Mouse (Mus musculus) regulatory T cell (primary cell): ENCODE measurements around the gene Ctns.

ENCODE experiments used
- in situ Hi-C: fragments of 300-600 bp; cut with MboI, MseI; formaldehyde crosslinking; loops from one replicate; pipeline ENCODE4 v1.15.1; 2025; ENCODE audit warnings: high pct_unique_total_duplicates

The Ctns gene

DNA sequence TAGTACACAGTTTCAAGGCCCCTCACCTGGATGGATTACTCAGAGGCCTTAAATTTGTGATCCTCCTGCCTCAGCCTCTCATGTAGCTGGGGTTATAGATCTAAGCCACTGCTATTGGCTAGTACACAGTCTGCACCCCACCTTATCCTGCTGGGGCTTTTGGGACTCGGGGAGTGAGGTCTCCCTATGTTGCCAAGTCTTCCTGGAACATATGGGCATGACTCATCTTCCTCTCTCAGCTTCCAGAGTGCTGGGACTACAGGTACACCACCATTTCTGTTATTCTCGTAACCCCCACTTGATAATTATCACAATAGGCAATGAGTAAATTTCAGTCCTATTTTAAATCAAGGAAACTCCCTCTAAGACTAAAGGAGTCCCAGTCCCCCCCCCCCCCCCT lies 4.4 kb downstream of the Ctns start:
- in situ Hi-C loops = no loop called here

DNA sequence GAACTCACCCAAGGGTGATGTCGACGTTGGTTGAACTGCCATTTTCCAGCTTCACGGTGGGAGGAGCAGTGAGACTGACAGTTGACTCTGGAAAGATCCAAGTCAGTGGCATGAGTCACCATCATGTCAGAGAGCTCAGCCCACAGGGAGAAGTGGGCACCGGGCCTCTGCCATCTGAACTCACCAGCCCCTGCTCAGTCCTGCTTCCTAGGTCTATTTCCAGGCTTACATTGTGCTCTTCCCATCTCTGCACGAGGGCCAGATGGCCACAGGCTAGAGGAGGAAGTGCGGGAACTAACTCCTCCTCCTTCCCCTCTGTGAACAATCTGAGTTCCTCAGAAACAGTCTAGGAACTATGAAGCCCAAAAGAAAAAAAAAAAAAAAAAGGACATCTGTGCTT lies 5.8 kb downstream of the Ctns start:
- in situ Hi-C loops = no loop called here

DNA sequence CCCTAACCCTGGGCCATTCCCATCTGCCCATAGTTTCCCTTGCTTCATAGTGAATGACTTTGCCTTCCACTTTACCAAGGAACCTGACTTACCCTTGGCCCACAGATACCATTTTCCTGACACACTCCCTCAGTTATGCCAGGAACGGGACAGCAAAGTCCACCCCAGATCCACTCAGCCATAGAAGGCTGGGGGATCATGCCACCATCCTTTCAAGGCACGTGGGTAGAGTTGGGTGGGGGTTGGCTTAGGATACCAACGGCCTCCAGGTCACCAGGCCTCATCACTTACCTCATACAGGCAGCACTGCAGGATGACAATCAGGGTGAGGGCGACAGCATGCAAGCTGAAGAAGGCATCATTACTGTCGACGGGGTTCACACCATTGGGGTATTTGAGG lies 11.6 kb downstream of the Ctns start:
- in situ Hi-C loops = no loop called here

DNA sequence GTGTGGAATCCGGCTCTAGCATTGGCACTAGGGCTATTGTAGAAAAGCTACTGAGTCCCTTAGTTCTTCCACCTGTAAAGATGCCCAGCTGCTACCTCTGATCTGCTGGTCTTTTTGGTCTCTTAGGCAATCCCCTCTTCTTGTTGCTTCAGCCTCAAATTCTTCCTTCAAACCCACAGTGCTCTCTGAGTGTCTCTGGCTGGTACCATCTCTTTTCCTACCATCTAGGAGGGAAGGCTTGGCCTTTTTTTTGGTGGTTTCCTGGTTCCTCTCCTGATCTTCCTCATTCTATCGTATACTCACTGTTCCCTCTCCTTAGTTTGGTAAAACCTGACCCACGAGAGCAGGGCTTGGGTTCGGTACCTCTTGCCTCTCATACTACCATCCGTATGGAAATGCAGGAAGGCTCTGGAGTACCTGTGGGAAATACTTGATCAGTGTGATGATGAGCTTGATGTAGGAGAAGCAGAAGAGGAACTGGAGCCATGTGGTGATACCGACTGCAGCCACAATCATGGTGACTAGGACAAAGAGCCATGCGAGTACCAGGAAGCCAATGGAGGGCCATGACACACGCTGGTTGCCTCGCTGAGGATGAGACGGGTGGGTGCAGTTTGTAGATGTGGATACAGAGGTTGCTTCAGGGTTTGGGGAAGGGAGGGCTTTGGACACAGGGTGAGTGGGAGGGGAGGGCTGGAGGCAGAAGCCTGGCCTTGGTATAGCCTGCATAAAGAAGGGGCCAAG lies 12.8 kb downstream of the Ctns start:
- in situ Hi-C loops = no loop called here

DNA sequence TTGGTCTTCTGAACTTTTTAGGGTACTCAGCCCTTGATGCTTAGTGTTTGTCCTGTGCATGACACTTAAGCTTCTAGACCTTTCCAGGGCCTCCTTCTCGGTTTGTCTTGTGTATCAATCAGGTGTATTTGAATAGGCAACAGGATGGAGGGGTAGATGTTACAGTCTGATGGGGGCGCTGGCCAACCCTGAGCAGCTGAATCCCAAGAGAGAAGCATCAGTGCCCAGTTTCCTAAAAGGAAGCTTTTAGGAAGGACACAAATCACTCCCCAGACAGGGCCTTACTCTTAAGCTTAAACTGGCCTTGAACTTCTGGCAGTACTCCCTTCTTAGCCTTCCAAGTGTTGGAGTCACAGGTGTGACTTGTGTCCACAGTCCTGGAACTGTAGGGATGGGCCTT lies 20.9 kb downstream of the Ctns start:
- in situ Hi-C loops = no loop called here

DNA sequence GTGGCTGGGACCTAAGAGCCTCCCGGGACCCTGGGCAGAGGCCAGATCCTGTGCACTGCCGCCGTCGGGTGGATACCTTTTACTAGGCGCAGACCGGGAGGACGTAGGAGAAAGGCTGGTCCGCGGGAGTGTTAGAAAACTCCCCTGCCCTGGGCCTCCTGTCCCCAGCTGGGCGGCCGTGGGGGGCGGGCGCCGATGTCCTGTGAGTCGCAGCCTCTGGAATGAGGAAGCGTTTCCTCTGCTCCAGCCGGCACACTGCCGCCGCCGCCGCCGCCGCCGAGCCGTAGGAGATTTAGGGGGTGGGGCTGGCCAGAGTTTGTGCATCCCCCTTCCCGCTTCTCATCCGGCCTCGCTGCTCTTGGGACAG lies 21.4 kb downstream of the Ctns start:
- in situ Hi-C loops = no loop called here

DNA sequence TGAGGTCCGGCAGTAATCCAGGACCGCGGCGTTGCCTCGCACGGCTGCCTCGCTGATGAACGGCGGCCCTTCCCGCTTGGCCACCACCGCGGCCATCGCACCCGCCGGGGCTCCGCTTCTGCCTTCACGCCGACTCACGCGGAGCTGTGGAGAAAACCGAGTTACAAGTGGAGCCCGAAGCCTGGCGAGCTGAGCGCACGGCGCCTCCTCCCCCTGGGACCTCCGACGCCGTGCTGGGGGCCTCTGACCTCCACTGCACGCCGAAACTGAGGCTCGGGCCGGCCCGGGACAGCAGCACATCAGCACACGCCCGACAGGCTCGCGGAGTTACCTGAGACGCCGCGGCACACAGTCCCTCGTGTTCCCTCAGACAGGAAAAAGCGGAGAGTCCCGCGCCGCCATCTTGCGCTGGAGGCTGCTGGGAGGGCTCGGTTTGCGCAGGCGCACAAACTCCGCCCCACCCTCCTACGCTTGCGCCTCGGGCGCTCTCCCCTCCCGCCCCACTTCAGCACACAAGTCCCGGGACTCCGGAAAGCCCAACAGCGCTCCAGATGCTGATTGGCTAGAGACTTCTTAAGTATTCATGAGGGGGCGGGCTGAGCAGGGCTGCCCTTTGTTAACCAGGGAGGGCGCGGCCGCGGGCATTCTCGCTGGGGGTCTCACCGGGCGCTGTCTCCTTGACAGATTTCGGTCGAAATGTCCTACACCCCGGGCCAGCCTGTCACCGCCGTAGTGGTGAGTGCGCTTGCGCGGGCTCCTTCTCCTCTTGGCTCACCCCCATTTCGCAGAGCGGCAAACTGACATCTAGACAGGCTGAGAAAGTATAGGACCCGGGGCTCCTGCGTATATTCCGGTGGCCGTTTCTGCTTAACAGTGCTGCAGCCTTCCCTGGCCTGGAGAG lies 22.0 kb downstream of the Ctns start, which contains the start of the genes Emc6 and Tax1bp3:
TSS of gene Emc6 (minus strand) at position 430 of the 901 bp plus-strand sequence.
TSS of gene Tax1bp3 (plus strand) at position 476 of the 901 bp plus-strand sequence.
- in situ Hi-C loops = no loop called here

DNA sequence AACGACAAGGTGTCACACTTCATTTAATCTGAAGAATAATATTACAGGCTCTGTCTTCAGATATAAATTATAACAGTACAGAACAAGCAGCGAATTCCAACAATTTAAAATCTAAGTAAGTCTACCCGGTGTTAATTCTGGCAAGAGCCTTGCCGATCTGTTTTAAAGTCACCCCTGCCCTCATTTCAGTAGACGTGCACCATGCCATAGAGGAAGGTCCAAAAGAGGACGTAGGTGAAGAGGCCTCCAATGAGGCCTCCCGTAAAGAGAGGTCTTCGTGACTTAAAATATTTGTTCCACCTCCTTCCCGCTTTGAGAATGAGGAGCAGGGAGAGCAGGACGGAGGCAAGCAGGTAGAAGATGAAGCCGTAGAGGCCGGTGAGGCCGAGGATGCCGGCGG lies 22.7 kb downstream of the Ctns start:
- in situ Hi-C loops = no loop called here

DNA sequence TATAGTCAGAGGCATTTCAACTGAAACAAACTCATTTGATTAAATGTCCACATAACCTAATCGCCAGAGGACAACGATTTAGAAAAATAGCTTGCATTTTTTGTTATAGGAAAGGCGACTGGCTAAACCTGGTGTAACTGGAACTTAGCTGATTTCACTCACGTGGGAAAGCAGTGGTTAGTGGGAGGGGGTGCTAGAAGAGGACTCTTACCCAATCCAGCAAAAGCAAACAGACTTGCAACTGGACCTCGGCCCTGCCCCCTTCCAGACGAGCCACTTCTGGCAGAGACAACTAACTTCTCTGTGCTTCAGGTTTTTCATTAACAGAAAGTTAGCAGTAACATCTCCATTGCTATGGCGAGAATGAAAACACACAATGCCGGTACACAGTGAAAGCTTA lies 23.2 kb downstream of the Ctns start:
- in situ Hi-C loops = no loop called here

DNA sequence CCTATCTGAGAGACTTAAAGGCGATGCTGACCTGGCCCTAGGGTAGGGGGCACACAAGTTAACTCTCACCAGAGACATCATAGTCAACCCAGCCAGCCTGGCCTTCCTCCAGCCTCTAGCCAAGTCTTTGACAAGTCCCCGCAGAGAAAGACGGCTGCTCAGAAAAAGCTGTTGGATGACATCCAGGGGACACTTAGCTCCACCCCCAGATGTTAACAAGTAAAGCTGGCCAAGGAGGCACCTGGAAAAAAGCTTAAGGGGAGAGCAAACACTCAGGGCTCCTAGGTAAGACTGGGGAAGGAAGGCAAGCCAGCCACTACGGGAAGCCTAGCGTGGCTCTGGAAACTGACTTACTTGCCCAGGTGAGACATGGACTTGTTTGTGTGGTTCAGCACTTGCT lies 26.7 kb downstream of the Ctns start:
- in situ Hi-C loops = no loop called here

DNA sequence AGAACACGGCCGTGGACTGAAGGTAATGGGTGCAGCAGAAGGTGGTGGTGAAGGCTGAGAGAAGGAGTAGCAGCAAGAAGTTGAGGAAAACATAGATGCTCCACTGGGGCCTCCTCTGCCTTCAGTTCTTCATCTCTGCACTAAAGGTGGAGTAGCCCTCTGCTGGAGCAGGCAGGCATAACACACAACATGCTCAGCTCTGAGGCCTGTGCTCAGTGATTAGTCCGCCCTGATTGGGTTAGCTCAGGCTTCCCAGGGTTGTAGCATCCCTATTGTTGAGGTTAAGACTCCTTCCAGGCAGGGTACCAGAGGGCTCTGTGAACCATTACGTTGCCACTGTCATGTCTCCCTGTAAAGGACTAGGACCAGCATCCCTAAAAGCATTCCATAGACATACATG lies 29.6 kb downstream of the Ctns start:
- in situ Hi-C loops = no loop called here

DNA sequence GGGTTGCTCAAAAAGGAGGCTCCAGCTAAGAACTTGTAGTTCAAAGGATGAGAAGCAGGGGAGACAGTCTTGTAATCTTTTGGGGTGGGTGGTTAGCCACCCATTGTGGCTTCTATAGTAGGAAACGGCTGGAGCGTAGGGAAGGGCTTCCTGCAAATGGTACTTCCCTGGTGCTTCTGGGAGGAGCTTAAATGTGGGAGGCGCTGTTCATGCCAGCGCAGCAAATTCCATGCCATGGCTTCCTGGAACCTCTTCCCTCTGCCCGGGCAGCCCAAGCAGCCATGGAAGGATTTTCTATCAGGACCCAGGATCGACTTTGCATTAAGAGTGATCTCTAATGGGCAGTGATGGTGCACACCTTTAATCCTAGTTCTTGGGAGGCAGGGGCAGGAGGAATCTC lies 30.3 kb downstream of the Ctns start:
- in situ Hi-C loops = no loop called here

DNA sequence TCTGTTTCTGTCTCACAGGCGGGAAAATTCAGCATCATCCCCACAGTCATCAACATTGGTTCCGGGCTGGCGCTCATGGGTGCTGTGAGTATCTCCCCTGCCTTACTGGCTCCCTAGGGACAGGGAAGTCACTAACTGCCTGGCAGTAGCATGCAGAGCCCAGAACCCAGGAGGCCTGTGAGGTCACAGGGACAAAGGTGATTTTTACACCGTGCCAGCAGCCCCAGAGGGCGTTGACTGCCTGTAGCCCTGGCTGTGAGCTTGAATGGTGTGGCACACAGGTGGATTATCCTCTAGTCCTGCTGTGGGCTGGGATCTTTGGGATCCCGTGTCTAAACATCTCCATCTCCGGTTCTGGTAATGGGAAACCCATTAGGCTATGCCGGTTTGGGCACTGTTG lies 30.8 kb downstream of the Ctns start:
- in situ Hi-C loops = no loop called here

DNA sequence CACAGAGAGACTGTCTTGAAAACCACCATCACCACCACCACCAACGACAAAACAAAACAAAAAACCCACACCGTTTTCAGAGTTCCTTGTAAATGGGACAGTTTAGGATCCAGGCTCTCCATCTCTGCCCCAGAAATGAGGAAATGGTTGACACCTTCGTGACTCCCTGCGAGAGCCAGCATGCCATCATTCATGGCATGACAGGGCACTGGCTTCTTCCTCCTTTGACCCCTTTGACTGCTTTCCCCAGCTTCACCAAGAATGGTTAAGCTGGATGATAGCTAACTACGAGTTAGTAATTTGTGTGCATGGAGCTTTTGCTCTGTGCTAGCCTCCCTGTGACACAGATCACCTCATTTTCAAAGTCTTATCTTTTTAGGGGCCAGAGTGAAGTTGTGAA lies 36.6 kb downstream of the Ctns start:
- in situ Hi-C loops = no loop called here

DNA sequence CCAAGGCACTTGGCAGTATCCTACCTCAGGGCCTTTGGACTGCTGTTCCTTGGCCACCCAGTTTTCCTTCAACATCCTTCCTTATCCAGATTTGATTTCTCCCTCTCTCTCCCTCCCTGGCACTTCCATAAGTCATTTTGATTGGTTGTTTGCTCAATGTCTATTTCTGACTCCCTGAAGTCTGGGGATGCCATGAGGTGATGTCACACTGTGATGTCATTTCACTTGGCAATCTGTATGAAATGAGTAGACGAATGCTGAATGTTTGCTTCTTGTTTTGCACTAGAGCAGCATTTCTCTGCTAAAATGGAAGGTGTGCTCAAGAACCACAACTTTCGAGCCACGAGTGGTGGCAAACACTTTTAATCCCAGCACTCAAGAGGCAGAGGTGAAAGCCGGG lies 37.2 kb downstream of the Ctns start:
- in situ Hi-C loops = no loop called here

DNA sequence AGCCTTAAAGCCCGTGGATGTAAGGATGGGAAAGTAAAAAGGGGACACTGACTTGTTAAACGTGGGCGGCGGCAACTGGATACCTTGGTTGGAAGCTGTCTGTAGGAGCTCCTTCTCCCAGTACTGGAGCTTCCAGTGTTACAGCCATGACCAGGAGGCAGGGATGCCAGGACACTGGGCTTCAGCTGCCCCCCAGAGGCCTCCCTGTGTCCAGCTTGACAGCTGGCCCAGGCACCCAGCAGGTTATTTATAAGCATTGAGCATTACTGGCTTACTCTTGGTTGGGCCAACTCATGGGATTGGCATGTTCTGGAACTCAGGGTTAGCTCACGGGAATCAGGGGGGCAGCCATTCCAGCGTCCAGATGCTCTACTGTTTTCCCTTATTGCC lies 38.0 kb downstream of the Ctns start:
- in situ Hi-C loops = no loop called here

DNA sequence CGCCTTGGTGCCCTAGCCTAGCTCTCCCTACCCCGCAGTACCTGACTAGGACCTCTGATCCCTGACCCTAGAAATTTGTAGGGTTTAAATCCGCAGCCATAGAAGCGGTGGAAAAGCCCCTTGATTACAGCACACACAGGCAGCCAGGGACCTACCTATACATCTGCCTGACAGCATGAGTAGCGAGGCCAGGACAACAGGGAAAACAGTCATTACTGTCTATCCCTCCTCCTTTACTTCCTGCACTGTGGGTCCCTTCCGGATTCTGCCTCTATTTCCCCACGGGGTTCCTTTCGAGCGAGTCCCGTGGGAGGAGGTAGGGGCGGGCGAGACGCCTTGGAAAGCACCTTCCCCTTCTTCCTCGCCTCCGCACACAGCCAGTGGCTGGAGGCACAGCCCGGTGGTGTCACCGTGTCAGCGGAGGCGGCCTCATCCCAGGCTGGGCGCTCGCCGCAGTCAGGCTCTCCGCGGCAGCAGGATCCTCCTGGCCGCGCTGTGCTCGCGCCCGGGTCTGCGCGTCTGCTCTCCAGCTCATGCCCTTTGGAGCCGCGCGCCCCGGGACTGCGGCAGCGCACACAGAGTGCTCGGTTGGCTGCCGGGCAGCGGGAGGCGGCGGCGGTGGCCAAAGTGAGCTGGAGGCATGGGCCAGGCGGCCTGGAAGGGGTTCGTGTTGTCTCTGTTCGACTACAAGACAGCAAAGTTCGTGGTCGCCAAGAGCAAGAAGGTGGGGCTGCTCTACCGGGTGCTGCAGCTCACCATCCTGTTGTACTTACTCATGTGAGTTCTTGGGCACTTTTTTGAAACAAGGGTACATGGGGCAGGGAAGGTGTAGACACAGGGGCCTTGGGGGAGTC lies 38.7 kb downstream of the Ctns start, which contains the start of gene P2rx5:
TSS of gene P2rx5 (plus strand) at position 465 of the 854 bp plus-strand sequence.
- in situ Hi-C loops = no loop called here

DNA sequence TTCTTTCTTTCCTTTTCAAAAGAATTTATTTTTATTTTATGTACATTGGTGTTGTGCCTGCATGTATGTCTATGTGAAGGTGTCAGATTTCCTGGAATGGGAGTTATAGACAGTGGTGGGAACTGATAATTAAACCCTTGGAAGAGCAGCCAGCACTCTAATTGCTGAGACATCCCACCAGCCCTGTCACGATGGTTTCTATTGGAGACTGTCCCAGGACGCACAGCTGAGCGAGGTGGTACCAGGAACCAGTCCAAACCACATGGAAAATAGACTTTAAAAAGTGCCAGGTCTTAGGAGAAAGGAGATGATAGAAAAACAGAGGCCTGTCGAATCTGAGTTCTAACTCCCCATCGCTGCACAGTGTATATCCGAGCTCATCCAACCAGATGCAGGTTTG lies 43.8 kb downstream of the Ctns start:
- in situ Hi-C loops = no loop called here

DNA sequence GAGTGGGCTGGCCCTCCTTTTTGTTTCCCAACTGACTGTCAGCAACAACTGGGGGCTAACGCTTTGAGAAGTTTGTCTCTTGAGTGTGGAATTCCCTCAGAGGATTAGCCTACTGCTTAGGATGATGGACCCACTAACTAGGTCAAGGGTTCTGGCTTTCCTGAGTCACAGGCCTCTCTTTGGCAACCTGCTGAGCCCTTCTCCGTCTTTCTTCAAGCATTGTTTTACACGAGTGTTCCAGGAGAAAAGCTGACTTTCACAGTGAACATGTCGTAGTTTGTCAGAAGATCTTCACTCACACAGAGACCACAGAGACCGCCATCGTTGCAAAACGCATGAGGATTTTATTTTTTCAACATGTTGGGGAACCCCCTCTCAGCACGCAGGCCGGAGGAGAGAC lies 50.6 kb downstream of the Ctns start:
- in situ Hi-C loops = no loop called here

DNA sequence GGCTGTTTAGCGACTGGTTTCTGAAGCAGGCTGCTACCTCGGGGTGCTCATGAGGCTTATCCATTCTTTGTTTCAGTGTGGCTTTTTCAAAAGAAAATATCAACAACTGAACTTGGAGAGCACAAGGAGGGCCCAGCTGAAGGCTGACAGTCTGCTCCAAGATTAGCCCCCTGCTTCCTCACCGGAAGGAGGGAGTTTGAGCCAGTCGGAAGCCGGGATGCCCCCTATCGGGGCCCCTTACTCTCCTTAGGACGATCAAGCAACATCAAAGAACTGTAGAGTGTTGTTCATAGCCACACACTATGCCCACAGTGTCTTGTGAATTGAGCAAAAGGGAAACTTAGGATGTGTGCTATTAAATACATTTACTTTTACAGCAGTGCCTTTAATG lies 51.9 kb downstream of the Ctns start:
- in situ Hi-C loops = no loop called here

DNA sequence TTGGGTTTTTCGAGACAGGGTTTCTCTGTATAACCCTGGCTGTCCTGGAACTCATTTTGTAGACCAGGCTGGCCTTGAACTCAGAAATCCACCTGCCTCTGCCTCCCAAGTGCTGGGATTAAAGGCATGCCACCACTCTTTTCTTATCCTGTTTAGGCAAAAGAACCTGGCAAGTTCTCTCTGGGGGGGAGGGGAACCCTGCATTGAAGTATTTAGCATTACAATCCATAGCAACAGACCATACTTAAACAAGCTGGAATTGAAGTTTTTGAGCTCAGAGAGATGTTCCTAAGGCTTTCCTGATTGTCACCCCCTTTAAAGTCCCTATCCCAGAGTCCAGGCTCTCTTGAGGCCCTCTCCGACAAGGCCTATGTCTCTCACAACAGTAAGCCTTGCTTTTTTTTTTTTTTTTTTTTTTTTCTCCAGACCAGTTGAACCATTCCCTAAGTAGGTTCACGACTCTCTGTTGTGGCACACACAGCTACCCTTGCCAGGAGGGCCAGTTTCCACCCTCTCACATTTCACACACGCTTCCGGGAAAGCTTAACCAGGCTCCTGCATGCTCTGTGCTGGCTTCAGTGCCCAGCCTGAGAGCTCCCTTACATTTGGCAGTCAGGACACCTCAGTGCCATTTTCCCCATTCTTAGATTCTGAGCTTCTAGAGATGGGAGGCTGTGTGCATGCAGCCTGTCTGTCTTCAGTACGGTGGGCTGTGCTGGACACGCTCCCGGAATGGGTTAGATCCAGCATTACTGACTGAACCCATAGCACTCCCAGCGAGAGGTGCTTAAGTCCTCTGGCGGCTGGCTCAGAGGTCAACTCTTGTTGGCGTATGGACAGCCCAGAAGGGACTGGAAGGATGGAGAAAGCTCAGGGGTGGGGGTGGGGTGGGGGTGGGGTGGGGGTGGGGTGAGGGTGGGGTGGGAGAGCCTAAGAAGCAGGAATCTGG lies 52.5 kb downstream of the Ctns start:
- in situ Hi-C loops = no loop called here
